15 mouse cellular contexts compared by ENCODE assay signal in the genomic region with DNA sequence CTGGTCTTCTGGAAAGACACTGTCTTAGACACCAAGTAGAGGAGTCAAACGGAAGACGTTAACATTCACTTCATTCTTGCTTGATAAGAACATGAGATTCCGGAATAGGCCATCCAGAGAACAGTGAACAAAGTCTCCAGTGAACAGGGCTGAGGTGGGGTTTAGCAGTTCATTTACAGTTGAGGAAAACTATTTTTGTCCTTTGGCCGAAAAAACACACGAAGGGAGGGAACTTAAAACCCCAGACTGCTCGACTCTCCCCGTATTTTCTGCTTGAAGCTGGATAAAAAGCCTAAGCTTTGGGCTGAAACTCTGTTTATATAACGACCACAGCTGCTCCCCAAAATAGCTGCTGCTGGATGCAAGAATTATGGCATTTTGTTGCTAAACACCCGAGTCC.
DNase-seq lines count a peak whose midpoint lies in the region; ATAC-seq and TF ChIP-seq lines count a peak whose summit lies in the region.
"Had no signal": no experiment of that assay in that cellular context is flagged by ENCODE, and none has a peak within 500 bp of the region (broad histone marks: within the 10 kb centered on the region; RNA-seq: fewer than 3 reads in every experiment).

No protein-coding gene starts in this region.

- no peak for TF ChIP-seq CTCF in lung, adult 2 months (IDR thresholded peaks at IDR 0.05; ENCODE audit: insufficient read depth, low read length)
- no peak for TF ChIP-seq CTCF in stomach, postnatal 0 days (IDR thresholded peaks at IDR 0.05; ENCODE audit: low read depth)

- H3K4me3 ChIP-seq in heart, embryonic 13.5 days, result no peak overlapping the region
- H3K4me3 ChIP-seq in lung, embryonic 15.5 days, result no peak overlapping the region
- no peak overlapping the region for H3K4me3 ChIP-seq in lung, adult 2 months (replicated peaks; ENCODE audit: extremely low read depth, low read depth, low read length)
- H3K4me3 ChIP-seq in limb, embryonic 13.5 days, result no peak overlapping the region
- H3K4me3 ChIP-seq in stomach, postnatal 0 days (ENCODE audit: low read depth, low read length), result no peak overlapping the region
- no peak overlapping the region for H3K4me3 ChIP-seq in liver, embryonic 12.5 days
- H3K4me3 ChIP-seq in liver, embryonic 11.5 days (ENCODE audit: low read depth, low read length), result no peak overlapping the region
- H3K4me3 ChIP-seq: erythroblast, embryonic 14.5 days; midbrain, embryonic 10.5 days; neural tube, embryonic 13.5 days had no signal

- peak overlapping the region; percentile 89 for H3K27ac ChIP-seq in heart, embryonic 13.5 days (replicated peaks)
- peak overlapping the region; percentile 86 for H3K27ac ChIP-seq in lung, embryonic 15.5 days
- H3K27ac ChIP-seq in limb, embryonic 13.5 days, result peak overlapping the region; percentile 90
- peak overlapping the region; percentile 67 for H3K27ac ChIP-seq in stomach, postnatal 0 days (replicated peaks)
- H3K27ac ChIP-seq in liver, embryonic 12.5 days, result no peak overlapping the region
- H3K27ac ChIP-seq in liver, embryonic 11.5 days (ENCODE audit: low read depth, low read length), result no peak overlapping the region
- H3K27ac ChIP-seq: midbrain, embryonic 10.5 days had no signal

- H3K4me1 ChIP-seq in heart, embryonic 13.5 days, result peaks cover 58% of the 10 kb centered on the region
- H3K4me1 ChIP-seq in lung, embryonic 15.5 days, result peaks cover 52% of the 10 kb centered on the region
- H3K4me1 ChIP-seq in lung, adult 2 months (ENCODE audit: control insufficient read depth, insufficient read depth, low read length), result no peaks in the 10 kb centered on the region; the same call in none of the 2 replicates
- peaks cover 64% of the 10 kb centered on the region for H3K4me1 ChIP-seq in limb, embryonic 13.5 days
- peaks cover 3% of the 10 kb centered on the region; the same call in 1 of the 2 replicates for H3K4me1 ChIP-seq in stomach, postnatal 0 days (replicated peaks; ENCODE audit: control insufficient read depth, insufficient read depth)
- H3K4me1 ChIP-seq in liver, embryonic 12.5 days, result no peaks in the 10 kb centered on the region
- no peaks in the 10 kb centered on the region for H3K4me1 ChIP-seq in liver, embryonic 11.5 days (replicated peaks; ENCODE audit: control insufficient read depth, insufficient read depth, low read length)

- TF ChIP-seq EP300 in stomach, postnatal 0 days (optimal IDR thresholded peaks at IDR 0.05), result no peak

- peaks cover 8% of the 10 kb centered on the region for H3K36me3 ChIP-seq in heart, embryonic 13.5 days
- no peaks in the 10 kb centered on the region for H3K36me3 ChIP-seq in lung, embryonic 15.5 days
- H3K36me3 ChIP-seq in limb, embryonic 13.5 days, result no peaks in the 10 kb centered on the region
- no peaks in the 10 kb centered on the region for H3K36me3 ChIP-seq in stomach, postnatal 0 days (ENCODE audit: control insufficient read depth, insufficient read depth, low read length)
- H3K36me3 ChIP-seq in liver, embryonic 12.5 days, result no peaks in the 10 kb centered on the region
- no peaks in the 10 kb centered on the region for H3K36me3 ChIP-seq in liver, embryonic 11.5 days (ENCODE audit: control insufficient read depth, insufficient read depth, low read length)

- 45% methylated on average over 9 of the region's 9 CpGs for WGBS in heart, embryonic 13.5 days
- 36% methylated on average over 9 of the region's 9 CpGs for WGBS in lung, embryonic 15.5 days
- WGBS in lung, adult 2 months, result 65% methylated on average over 9 of the region's 9 CpGs
- WGBS in limb, embryonic 13.5 days, result 60% methylated on average over 9 of the region's 9 CpGs
- 42% methylated on average over 9 of the region's 9 CpGs for WGBS in stomach, postnatal 0 days
- 72% methylated on average over 9 of the region's 9 CpGs for WGBS in liver, embryonic 12.5 days (ENCODE audit: insufficient replicate concordance)
- 77% methylated on average over 9 of the region's 9 CpGs for WGBS in liver, embryonic 11.5 days

- TF ChIP-seq POLR2A in lung, adult 2 months (IDR thresholded peaks at IDR 0.05; ENCODE audit: borderline replicate concordance, extremely low read depth, low read depth, low read length), result no peak

- H3K27me3 ChIP-seq in heart, embryonic 13.5 days (replicated peaks), result no peaks in the 10 kb centered on the region
- no peaks in the 10 kb centered on the region for H3K27me3 ChIP-seq in lung, embryonic 15.5 days
- no peaks in the 10 kb centered on the region for H3K27me3 ChIP-seq in limb, embryonic 13.5 days
- H3K27me3 ChIP-seq in stomach, postnatal 0 days (ENCODE audit: control insufficient read depth, insufficient read depth, low read length), result no peaks in the 10 kb centered on the region
- H3K27me3 ChIP-seq in liver, embryonic 12.5 days (replicated peaks), result no peaks in the 10 kb centered on the region
- H3K27me3 ChIP-seq in liver, embryonic 11.5 days (replicated peaks; ENCODE audit: control insufficient read depth, insufficient read depth, low read length), result no peaks in the 10 kb centered on the region
- H3K27me3 ChIP-seq: neural tube, embryonic 13.5 days had no signal

- no peaks in the 10 kb centered on the region for H3K9me3 ChIP-seq in heart, embryonic 13.5 days
- no peaks in the 10 kb centered on the region for H3K9me3 ChIP-seq in lung, embryonic 15.5 days
- H3K9me3 ChIP-seq in limb, embryonic 13.5 days, result no peaks in the 10 kb centered on the region
- H3K9me3 ChIP-seq in stomach, postnatal 0 days (ENCODE audit: control insufficient read depth, low read length), result no peaks in the 10 kb centered on the region
- H3K9me3 ChIP-seq in liver, embryonic 12.5 days (replicated peaks), result no peaks in the 10 kb centered on the region
- H3K9me3 ChIP-seq in liver, embryonic 11.5 days (ENCODE audit: control insufficient read depth, low read length), result no peaks in the 10 kb centered on the region
- H3K9me3 ChIP-seq: midbrain, embryonic 10.5 days; neural tube, embryonic 13.5 days had no signal

- no peak for ATAC-seq in heart, embryonic 13.5 days (ENCODE audit: extremely low read depth, insufficient number of reproducible peaks, low FRiP score, low TSS enrichment)
- ATAC-seq in lung, embryonic 15.5 days (ENCODE audit: borderline replicate concordance, extremely low read depth, low FRiP score, low TSS enrichment), result peak; percentile 47
- ATAC-seq in limb, embryonic 13.5 days (ENCODE audit: low FRiP score, low read depth), result no peak
- no peak for ATAC-seq in stomach, postnatal 0 days (ENCODE audit: low FRiP score, low TSS enrichment)
- no peak for ATAC-seq in liver, embryonic 12.5 days
- no peak for ATAC-seq in liver, embryonic 11.5 days (replicated peaks; ENCODE audit: low FRiP score)

- no peak for DNase-seq in heart, adult 11 months
- DNase-seq in lung, adult 2 months, result no peak
- no peak for DNase-seq in stomach, postnatal 0 days (ENCODE audit: low spot score)
- DNase-seq in liver, embryonic 11.5 days (ENCODE audit: low spot score), result no peak
- DNase-seq: cerebellum, postnatal 25 days; gastrocnemius, postnatal 10 days; heart, postnatal 4 days; kidney, adult 11 months had no signal

- H3K4me2 ChIP-seq in heart, embryonic 13.5 days, result no peak overlapping the region
- H3K4me2 ChIP-seq in lung, embryonic 15.5 days, result peak overlapping the region; percentile 8; the same call in 1 of the 2 replicates
- 0 out of 2 replicates have a peak overlapping the region, but pooled peaks have one; percentile 27 for H3K4me2 ChIP-seq in limb, embryonic 13.5 days (replicated peaks)
- H3K4me2 ChIP-seq in stomach, postnatal 0 days (replicated peaks; ENCODE audit: low read depth), result 0 out of 2 replicates have a peak overlapping the region, but pooled peaks have one; percentile 17
- H3K4me2 ChIP-seq in liver, embryonic 12.5 days, result no peak overlapping the region
- H3K4me2 ChIP-seq in liver, embryonic 11.5 days, result no peak overlapping the region
- H3K4me2 ChIP-seq: neural tube, embryonic 13.5 days had no signal

- H3K9ac ChIP-seq in heart, embryonic 13.5 days, result peak overlapping the region; percentile 44; the same call in 1 of the 2 replicates
- H3K9ac ChIP-seq in lung, embryonic 15.5 days, result no peak overlapping the region
- no peak overlapping the region for H3K9ac ChIP-seq in limb, embryonic 13.5 days
- H3K9ac ChIP-seq in stomach, postnatal 0 days (ENCODE audit: low read length), result no peak overlapping the region
- H3K9ac ChIP-seq in liver, embryonic 12.5 days, result no peak overlapping the region
- H3K9ac ChIP-seq in liver, embryonic 11.5 days (ENCODE audit: low read depth, low read length), result no peak overlapping the region
- H3K9ac ChIP-seq: neural tube, embryonic 13.5 days had no signal

Comparison
In these comparisons a context has a peak if more than half of its experiments do, and no peak if none do; other contexts are left out.
1. H3K27ac ChIP-seq: peak in heart, embryonic 13.5 days (single experiment), lung, embryonic 15.5 days (single experiment), limb, embryonic 13.5 days (single experiment) and stomach, postnatal 0 days (single experiment); none in liver, embryonic 12.5 days (single experiment) and liver, embryonic 11.5 days (single experiment).
2. H3K4me2 ChIP-seq: peak in lung, embryonic 15.5 days (single experiment), limb, embryonic 13.5 days (single experiment) and stomach, postnatal 0 days (single experiment); none in heart, embryonic 13.5 days (single experiment), liver, embryonic 12.5 days (single experiment) and liver, embryonic 11.5 days (single experiment).